Mouse (Mus musculus) right cerebral cortex, postnatal 10 days (tissue): ENCODE results near the gene Hnrnpa0.
"Not testable (repeated sequence)": the region's sequence is repeated elsewhere in the genome, so short reads cannot be mapped to it uniquely, and the experiment has no call there.

Experiments used
- DNase-seq, 2 experiments: peaks; one replicate each; pipeline ENCODE4 v3.0.0; 2021; ENCODE audit warnings: low spot score in 2 of 2

Hnrnpa0 gene

GRCm38 (mm10) chr13:58128396-58128767 lies at the start of gene Hnrnpa0:
TSS of gene Hnrnpa0 (minus strand) at chr13:58128556.
- peak; percentile 95 to 96 for DNase-seq

GRCm38 (mm10) chr13:58177511-58178208 lies 49.3 kb upstream of the Hnrnpa0 start:
- DNase-seq = peak; percentile 100

GRCm38 (mm10) chr13:58176105-58176504 lies 47.7 kb upstream of the Hnrnpa0 start:
- DNase-seq = no peak

- no peak for DNase-seq
These were observed 39.8 kb upstream of the Hnrnpa0 start for GRCm38 (mm10) chr13:58168119-58168518.

GRCm38 (mm10) chr13:58163343-58163742 lies 35.0 kb upstream of the Hnrnpa0 start:
- DNase-seq = no peak

- DNase-seq = no peak
These were observed 32.4 kb upstream of the Hnrnpa0 start for GRCm38 (mm10) chr13:58160761-58161160.

GRCm38 (mm10) chr13:58158099-58158912 lies 29.9 kb upstream of the Hnrnpa0 start:
- peak; percentile 91 to 93 for DNase-seq

- peak; percentile 86 to 88 for DNase-seq
These were observed 29.2 kb upstream of the Hnrnpa0 start, which contains the start of gene Idnk for GRCm38 (mm10) chr13:58157447-58158098. TSS of gene Idnk (plus strand) at chr13:58157649.

- no peak for DNase-seq
These were observed 28.7 kb upstream of the Hnrnpa0 start for GRCm38 (mm10) chr13:58157036-58157435.

GRCm38 (mm10) chr13:58156031-58156430 lies 27.7 kb upstream of the Hnrnpa0 start:
- no peak for DNase-seq

GRCm38 (mm10) chr13:58150442-58150841 lies 22.1 kb upstream of the Hnrnpa0 start:
- DNase-seq = no peak

GRCm38 (mm10) chr13:58149629-58150028 lies 21.3 kb upstream of the Hnrnpa0 start:
- DNase-seq = no peak

- DNase-seq = no peak
These were observed 20.7 kb upstream of the Hnrnpa0 start for GRCm38 (mm10) chr13:58149033-58149558.

- peak; percentile 51 to 52 for DNase-seq
These were observed 20.0 kb upstream of the Hnrnpa0 start for GRCm38 (mm10) chr13:58148256-58148831.

- DNase-seq = no peak
These were observed 19.4 kb upstream of the Hnrnpa0 start for GRCm38 (mm10) chr13:58147760-58148159.

GRCm38 (mm10) chr13:58146603-58147002 lies 18.2 kb upstream of the Hnrnpa0 start:
- DNase-seq = not testable (repeated sequence)

- DNase-seq = no peak
These were observed 3.3 kb upstream of the Hnrnpa0 start for GRCm38 (mm10) chr13:58131692-58132091.

- DNase-seq = no peak
These were observed 1.4 kb upstream of the Hnrnpa0 start for GRCm38 (mm10) chr13:58129687-58130246.

GRCm38 (mm10) chr13:58128768-58129671 lies 664 bp upstream of the Hnrnpa0 start:
- peak; percentile 98 for DNase-seq

- DNase-seq = peak; percentile 73 to 78
These were observed 492 bp downstream of the Hnrnpa0 start for GRCm38 (mm10) chr13:58127766-58128361.
